Mouse (Mus musculus) cerebellum, adult 2 months (tissue): ENCODE data around the gene Olfr374. TPM values are rescaled to one million over a fixed set of nuclear protein-coding genes. Genes with fewer than 3 reads are reported as not detected.

Experiments used
- DNase-seq, 2 experiments: peaks; one replicate each; pipeline ENCODE4 v3.0.0; 2021
- H3K27ac ChIP-seq: fragments of 200-500 bp; 2 replicates; pipeline ENCODE4 v1.5.1; 2012; ENCODE audit warnings: low read length, control low read depth, inconsistent platforms; ENCODE audit not compliant: insufficient read depth
- H3K27me3 ChIP-seq: fragments of 200-500 bp; 2 replicates; pipeline ENCODE4 v1.6.1; 2012; ENCODE audit warnings: inconsistent platforms, mild to moderate bottlenecking, low read length, moderate library complexity; ENCODE audit not compliant: control insufficient read depth, insufficient read depth
- H3K4me1 ChIP-seq: fragments of 200-500 bp; 2 replicates; pipeline ENCODE4 v1.6.1; 2011; ENCODE audit warnings: low read length; ENCODE audit not compliant: control insufficient read depth, insufficient read depth
- H3K4me3 ChIP-seq: fragments of 200-500 bp; replicated peaks from 2 replicates; pipeline ENCODE3; 2011; ENCODE audit warnings: mild to moderate bottlenecking, low read depth, low read length, control low read depth; ENCODE audit not compliant: insufficient read depth
- CTCF ChIP-seq: fragments of 200-500 bp; IDR thresholded peaks from 2 replicates; pipeline ENCODE4 v1.5.1; 2011; ENCODE audit warnings: low read depth, mild to moderate bottlenecking, control low read depth, low read length, moderate library complexity, borderline replicate concordance; ENCODE audit not compliant: insufficient read depth
- POLR2A ChIP-seq: fragments of 200-500 bp; IDR thresholded peaks from 2 replicates; pipeline ENCODE4 v1.6.1; 2011; ENCODE audit warnings: low read length, control low read depth, borderline replicate concordance; ENCODE audit not compliant: insufficient read depth
- WGBS: fragments of 180-500 bp; shearing (Covaris S2); methylation state at CpG from one replicate; pipeline ENCODE4 v1.1.7; 2018; 5-methylcytosine and 5-hydroxymethylcytosine counted together
- polyA plus RNA-seq: library from polyadenylated mRNA; depleted of rRNA; stranded (reverse); fragments of >200 nt; gene quantifications from 2 replicates; pipeline ENCODE4 v1.2.3, GENCODE M21; 2012

Olfr374 gene
- polyA plus RNA-seq, 1 experiment, result not detected

DNA sequence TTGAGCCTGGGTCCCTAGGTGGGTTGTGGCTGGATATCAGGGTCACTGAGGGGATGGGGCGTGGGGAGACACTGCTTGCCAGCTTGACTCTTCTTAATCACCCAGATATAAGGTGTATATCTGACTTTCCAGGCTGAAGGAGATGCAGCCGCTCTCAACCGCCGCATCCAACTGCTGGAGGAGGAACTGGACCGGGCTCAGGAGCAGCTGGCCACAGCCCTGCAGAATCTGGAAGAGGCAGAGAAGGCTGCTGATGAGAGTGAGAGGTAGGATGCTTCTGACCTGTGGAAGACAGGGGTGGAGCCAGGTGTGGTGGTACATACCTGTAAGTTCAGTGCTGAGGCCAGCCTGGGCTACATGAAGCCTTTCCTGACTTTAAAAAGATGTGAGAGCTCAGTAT, 31.6 kb downstream of the Olfr374 start:
- no peak for DNase-seq
- H3K27me3 ChIP-seq, result no peaks in the 10 kb centered on the region
- TF ChIP-seq CTCF (no peak), POLR2A (no peak)
- H3K27ac ChIP-seq, result no peak overlapping the region
- H3K4me1 ChIP-seq, result no peaks in the 10 kb centered on the region
- 97% methylated on average over 5 of the region's 5 CpGs for WGBS
- no peak overlapping the region for H3K4me3 ChIP-seq

DNA sequence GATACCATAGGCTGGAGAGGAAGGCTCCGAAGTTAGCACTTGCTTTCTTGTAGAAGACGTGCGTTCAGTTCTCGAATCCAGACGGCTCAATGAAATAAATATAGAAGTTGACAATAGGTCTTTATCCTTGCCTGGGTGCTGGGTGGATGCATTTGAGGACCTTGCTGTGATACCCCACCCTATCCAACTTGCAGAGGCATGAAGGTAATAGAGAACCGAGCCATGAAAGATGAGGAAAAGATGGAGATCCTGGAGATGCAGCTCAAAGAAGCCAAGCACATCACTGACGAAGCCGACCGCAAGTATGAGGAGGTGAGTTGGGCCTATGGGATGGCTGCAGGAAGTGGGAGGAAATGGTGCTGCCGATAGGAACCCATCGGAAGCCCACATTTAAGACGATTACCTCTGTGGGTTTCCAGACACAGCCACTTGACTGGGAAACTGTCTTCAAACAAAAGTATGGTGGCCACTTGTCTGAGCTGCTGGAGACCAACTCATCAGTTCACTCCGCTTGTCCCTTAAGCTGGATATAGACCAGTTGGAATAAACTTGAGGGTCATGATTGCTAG, 36.5 kb downstream of the Olfr374 start:
- H3K27ac ChIP-seq, result no peak overlapping the region
- H3K4me1 ChIP-seq, result no peaks in the 10 kb centered on the region
- TF ChIP-seq POLR2A (no peak), CTCF (no peak)
- 93% methylated on average over 13 of the region's 13 CpGs for WGBS
- DNase-seq, result no peak
- H3K4me3 ChIP-seq, result no peak overlapping the region
- H3K27me3 ChIP-seq, result no peaks in the 10 kb centered on the region

DNA sequence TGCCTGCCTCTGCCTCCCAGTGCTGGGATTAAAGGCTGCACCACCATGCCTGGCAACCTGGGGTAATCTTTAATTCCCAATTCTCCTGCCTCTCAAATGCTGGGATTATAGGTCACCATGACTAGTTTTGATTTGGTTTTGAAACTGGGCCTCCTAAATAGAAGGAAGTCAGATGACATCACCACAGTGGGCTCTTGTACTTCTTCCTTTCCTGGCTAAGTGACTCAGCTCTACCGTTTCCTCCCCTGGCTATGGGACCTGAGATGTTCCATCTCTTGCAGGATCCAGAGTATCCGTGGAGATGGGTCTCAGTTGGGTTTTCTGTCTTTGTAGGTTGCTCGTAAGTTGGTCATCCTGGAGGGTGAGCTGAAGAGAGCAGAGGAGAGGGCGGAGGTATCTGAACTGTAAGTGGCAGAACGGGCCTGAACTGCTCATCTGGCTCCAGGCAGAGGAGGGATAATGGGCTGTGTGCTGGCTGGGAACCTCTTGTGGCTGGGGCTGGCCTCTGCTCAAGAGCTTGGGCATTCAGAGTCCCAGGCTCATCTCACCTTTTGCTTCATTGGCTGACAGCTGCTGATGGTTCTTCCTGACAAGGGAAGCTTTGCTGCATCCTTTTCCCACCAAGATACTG, 37.6 kb downstream of the Olfr374 start:
- TF ChIP-seq CTCF, result no peak
- TF ChIP-seq POLR2A, result no peak
- H3K4me3 ChIP-seq, result no peak overlapping the region
- 90% methylated on average over 5 of the region's 5 CpGs for WGBS
- H3K27ac ChIP-seq, result no peak overlapping the region
- H3K27me3 ChIP-seq, result no peaks in the 10 kb centered on the region
- no peak for DNase-seq
- H3K4me1 ChIP-seq, result no peaks in the 10 kb centered on the region

DNA sequence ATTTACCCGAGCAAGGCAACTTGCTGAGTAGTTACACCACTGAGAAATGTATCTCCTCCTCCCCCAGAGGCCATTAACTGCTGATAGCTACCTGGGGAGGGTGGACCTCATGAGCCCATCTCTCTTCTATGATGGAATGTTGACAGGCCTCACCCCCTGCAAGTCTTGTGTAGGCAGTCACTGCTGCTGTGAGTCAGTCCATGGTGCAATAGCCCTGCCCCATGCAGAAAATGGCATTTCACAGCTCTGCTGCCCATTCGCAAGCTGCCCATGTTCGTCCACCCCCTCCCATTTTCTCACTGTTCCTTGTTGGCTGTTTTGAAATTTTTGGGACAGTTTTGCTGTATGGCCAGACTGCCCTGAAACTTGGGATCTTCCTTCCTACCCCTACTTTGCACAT, 38.7 kb downstream of the Olfr374 start:
- DNase-seq, result no peak
- H3K4me3 ChIP-seq, result no peak overlapping the region
- H3K4me1 ChIP-seq, result no peaks in the 10 kb centered on the region
- WGBS, result 84% methylated on average over 3 of the region's 3 CpGs
- H3K27me3 ChIP-seq, result no peaks in the 10 kb centered on the region
- TF ChIP-seq CTCF, result no peak
- no peak for TF ChIP-seq POLR2A
- H3K27ac ChIP-seq, result no peak overlapping the region

DNA sequence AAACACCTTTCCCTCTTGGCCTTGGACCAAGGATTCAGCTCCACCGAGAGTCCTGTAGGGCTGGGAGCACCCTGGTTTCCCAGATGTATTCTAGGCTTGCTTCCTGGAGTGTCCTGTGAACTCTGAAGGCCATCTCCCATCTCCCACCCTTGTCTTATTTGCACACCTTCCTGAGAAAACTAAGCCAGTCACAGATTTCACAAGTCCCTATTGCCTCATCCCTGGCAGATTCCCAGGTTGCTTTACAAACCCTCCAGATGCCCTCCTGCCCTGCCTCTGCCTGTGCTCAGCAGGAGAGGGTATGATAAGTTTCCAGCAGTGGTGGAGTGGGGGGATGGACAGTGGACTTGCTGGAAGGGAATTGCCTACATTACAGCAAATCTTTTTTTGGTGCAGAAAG, 39.2 kb downstream of the Olfr374 start:
- Histone ChIP-seq H3K27me3 (no peaks in the 10 kb centered on the region), H3K4me3 (no peak overlapping the region), H3K27ac (no peak overlapping the region), H3K4me1 (no peaks in the 10 kb centered on the region)
- 74% methylated on average over 1 of the region's 1 CpGs for WGBS
- TF ChIP-seq CTCF (no peak), POLR2A (no peak)
- no peak for DNase-seq

DNA sequence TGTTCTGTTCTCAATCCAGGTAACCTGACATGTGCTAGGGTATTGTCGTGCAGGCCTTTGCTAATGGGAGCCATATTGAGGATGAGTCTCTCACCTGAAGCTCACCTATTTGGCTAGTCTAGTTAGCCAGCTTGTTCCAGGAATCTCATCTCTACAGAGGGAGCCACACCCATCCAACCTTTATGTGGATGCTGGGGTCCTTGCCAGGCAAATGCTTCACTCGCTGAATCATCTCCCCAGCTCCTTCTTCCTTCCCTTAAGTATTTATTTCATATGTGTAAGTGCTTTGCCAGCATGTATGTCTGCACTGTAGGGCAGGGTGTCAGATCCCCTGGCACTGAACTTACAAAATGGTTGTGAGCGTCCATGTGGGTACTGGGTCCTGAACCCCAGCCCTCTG, 39.7 kb downstream of the Olfr374 start:
- Histone ChIP-seq H3K27me3 (no peaks in the 10 kb centered on the region), H3K27ac (no peak overlapping the region), H3K4me3 (no peak overlapping the region), H3K4me1 (no peaks in the 10 kb centered on the region)
- DNase-seq, result no peak
- TF ChIP-seq POLR2A (no peak), CTCF (no peak)
- WGBS, result 86% methylated on average over 3 of the region's 3 CpGs

DNA sequence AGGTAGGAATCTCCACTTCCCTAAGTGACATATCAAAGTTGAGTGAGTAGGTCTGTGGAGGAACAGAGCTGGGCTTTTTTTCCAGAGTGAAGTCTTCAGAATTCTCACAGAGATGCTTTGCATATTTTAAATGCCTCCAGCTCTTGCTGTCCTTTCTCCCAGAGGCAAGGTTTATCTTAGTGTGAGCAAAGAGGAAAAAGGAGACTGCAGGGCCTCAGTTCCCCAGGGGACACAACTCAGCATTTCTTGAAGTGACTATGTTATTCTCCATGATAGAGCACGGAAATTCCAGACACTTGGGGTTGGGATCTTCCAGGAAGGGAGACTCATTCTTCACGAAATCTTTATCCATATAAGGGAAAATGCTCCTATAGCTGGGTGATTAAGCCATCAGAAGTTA, 40.4 kb downstream of the Olfr374 start:
- no peaks in the 10 kb centered on the region for H3K27me3 ChIP-seq
- TF ChIP-seq CTCF (no peak), POLR2A (no peak)
- H3K4me1 ChIP-seq, result no peaks in the 10 kb centered on the region
- no peak overlapping the region for H3K27ac ChIP-seq
- no peak for DNase-seq
- no peak overlapping the region for H3K4me3 ChIP-seq
- 87% methylated on average over 2 of the region's 2 CpGs for WGBS

DNA sequence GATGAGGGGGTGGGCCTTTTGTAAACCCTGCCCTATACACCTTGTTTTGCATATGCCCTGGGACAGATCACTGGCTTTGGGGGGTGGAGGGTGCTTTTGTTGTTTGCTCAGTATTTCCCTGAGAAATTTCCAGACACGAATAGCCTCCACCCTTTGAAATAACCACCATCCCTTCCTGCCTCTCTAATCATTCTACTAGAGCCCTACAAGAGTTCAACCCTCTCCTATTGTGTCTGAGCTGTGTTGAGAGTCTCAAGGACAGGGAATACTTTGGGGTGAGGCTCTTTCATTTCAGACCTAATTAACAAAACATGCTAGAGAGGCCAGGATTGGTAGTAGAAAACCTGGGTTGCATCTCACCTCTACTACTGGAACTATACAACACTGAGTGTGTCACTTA, 42.2 kb downstream of the Olfr374 start:
- Histone ChIP-seq H3K4me3 (no peak overlapping the region), H3K4me1 (no peaks in the 10 kb centered on the region), H3K27ac (no peak overlapping the region), H3K27me3 (no peaks in the 10 kb centered on the region)
- DNase-seq, result no peak
- no peak for TF ChIP-seq CTCF
- no peak for TF ChIP-seq POLR2A
- WGBS, result 97% methylated on average over 1 of the region's 1 CpGs
